Mouse (Mus musculus) layer of hippocampus, postnatal 10 days (tissue): ENCODE data around the gene Ttf2. TPM values are rescaled to one million over a fixed set of nuclear protein-coding genes. Genes with fewer than 3 reads are reported as not detected.

ENCODE experiments used
- DNase-seq, 2 experiments: peaks; one replicate each; pipeline ENCODE4 v3.0.0; 2021; ENCODE audit warnings: low spot score in 2 of 2
- total RNA-seq, 2 experiments: library from RNA; stranded (reverse); gene quantifications; 2 replicates each; pipeline ENCODE4 v1.2.3; 2021

The Ttf2 gene
- total RNA-seq, 2 experiments from 2014 or later = 2.6 to 3.0 TPM

DNA sequence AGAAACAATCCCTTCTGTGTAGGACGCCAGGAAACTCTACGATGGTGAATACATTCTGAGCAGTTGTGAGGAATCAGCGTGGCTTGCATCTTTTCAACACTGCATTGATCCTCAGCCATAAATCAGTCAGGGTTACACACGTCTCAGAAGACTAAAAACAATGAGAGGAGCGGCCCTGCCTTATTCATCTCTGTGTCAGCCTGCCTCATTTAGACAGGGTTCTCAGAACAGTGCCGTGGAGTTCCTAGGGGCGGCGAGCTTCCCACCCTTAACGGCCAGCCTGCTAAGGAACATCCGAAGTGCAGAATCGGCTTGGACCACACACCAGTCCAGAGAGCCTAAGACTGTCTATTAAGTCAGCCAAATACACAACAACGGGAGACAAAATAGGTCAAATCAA is 20.0 kb upstream of the Ttf2 start:
- DNase-seq = peak in 1 of 2 experiments; percentile 50

DNA sequence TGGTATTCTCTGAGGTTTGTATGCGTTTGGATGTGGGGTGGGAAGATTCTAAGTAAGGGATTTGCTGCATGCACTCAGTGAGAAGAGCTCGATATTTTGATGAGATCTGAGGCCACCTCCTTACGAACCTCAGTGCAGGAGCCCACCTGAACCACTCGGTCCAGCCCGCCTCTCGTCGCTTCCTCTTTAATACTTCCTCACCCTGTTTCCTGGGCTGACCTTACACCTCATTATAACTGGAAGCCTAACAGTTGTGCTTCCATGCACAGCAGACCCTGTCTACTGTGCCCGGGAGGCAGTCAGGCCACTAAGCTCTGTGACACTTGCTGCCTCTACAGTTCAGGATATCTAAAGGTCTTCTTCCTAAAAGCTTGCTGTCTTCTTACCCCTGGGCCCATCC is 9.8 kb upstream of the Ttf2 start:
- DNase-seq = no peak

DNA sequence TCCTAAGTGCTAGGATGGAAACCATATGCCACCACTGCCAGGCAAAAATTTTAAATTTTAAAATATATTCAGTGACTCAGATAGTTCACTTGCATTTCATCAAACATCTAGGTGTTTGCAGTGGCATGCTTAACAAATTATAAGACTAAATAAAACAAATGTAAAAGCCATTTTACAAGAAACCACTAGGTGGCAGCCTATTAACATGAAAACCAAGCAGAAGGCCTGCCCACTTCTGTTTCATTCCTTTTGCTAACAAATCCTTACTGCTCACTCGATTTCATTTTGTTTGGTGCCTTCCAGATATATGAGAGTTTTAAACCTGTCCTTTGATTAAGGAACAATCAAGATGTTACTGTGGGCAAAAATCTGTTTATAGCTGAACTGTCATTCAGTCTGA is 4.4 kb upstream of the Ttf2 start:
- DNase-seq = no peak

DNA sequence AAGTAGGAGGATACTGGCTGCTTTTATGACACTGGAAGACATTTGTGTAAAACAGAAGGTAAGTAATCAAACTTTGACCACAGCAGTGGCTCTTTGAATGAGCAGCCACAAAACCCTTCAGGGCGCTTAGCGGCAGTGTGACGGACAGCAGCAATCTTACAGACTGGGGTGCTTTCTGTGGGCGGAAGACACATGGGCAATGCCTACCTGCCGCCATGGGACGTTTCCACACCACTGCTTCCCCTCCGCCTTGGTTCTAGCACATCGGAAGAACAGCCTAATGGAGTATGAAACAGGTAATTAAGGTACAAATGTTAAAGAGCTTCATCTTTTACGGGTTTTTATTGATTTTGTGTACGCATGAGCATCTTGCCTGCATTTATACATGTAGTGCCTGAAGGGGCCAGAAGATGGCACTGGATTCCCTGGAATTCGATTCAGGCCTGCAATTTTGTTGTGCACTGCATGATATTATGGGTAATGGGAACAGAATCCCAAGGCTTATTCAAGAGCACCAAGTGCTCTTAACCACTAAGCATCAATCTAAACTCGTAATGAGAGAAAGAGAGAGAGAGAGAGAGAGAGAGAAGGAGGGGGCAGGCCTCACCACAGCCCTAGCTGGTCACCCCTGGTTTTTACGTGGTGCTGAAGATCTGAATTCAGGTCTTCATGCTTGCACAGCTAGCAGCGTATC is 5.5 kb downstream of the Ttf2 start:
- DNase-seq = peak; percentile 65 to 80

DNA sequence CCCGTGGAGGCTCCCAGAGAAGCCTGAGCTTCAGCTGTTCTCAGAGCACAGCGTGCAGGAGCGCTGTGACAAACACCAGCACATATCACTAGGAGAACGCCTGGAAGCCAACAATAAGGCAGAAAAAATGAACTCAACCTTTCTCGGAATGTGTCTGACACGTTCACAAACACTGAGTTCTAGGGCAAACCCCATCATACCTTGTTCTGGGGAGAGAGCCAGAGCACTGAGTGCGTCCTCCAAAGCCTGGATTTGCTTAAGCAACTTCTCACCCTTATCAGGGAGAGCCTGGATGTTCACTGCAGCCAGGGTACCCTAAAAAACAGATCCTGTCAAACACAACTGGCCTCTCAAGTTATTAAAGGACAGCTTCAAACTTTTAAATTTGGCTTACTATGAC is 8.0 kb downstream of the Ttf2 start:
- no peak for DNase-seq

DNA sequence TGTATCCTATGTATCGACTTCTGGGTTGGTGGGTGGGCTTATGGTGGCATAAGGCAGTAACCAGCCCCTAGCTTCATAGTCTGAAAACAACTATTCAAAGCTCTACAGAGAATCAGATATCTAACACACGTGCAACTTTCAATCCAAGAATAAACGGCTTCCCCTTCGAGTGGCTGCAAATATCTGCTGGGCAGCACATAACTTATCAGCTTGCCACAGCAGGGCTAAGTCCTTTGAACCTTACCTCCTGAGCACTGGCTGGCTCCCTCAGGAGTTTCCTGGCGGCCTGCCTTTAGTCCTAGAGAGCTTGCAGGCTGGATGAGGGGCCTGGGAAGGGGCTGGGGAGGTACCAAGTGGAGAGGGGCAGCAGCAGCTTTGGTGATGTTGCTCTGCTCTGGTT is 8.5 kb downstream of the Ttf2 start:
- no peak for DNase-seq

DNA sequence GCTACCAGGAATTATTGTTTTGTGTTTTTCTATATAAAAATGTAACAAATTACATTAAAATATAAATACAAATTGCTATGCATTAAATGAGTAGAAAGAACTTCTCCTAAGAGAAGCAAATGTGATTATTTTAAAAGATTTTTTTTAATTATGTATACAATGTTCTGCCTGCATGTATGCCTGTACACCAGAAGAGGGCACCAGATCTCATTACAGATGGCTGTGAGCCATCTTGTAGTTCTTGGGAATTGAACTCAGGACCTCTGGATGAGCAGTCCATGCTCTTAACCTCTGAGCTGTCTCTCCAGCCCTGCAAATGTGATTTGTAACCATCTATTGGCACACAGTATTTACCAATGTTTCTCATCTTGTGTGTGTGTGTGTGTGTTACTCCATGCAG is 14.8 kb downstream of the Ttf2 start:
- DNase-seq = no peak

DNA sequence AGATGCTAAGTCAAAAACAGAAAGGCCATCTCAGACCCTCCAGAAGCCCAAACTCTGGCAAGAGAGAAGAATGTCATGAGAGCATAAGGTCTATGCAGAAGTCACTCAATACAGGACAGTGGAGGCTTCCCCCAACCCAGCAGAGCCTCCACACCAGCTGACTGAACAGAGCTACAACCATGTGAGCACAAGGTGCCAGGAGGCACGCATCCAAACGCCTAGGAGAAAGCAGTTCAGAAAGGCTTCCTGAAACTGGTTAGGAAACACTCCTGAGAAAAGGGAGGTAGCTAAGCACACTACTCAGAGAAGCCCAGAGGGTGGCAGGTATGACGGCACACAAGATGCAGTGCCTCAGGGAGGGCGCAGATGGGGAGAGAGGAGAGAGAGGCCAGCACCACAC is 17.9 kb downstream of the Ttf2 start:
- peak; percentile 10 to 33 for DNase-seq

DNA sequence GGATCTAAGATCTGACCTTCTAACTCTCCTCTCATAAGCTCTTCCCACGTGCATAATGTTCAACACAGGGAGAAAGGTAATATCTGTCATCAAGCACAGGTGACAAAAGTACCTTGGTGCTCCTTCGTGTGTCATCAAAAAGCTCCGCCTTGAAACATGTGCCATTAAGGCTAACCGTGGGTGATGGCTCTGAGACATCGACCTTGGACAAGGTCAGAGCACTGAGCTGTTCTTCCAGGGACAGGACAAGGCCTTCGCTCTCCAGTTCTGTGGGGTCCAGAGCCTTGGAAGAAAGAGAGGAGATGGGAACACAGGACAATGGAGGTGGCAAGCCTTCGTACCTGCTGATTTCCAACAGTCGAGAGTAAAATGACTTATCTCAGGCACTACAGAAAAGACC is 22.2 kb downstream of the Ttf2 start:
- DNase-seq = no peak

DNA sequence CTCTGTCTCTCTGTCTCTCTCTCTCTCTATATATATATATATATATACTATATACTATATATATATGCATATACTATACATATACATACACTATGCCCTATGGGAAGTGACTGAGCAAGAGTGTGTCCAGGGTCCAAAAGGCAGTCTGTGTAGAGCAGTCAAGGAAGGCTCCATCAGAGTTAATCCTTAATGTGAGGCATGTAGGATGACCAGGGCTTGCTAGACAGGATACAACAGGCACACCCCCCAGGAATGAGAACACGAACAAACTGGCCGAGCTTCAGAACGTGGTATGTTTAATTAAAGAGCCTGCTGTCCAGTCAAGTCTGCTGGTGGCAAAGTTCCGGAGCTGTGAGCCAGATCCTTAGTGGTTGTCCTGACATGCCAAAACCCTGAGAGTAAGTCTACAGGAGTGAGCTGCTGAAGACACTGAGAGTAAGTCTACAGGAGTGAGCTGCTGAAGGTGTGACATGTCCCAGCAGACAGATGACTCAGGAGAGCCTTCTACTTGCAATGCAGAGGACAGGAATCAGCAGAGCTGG is 28.9 kb downstream of the Ttf2 start:
- no peak for DNase-seq

DNA sequence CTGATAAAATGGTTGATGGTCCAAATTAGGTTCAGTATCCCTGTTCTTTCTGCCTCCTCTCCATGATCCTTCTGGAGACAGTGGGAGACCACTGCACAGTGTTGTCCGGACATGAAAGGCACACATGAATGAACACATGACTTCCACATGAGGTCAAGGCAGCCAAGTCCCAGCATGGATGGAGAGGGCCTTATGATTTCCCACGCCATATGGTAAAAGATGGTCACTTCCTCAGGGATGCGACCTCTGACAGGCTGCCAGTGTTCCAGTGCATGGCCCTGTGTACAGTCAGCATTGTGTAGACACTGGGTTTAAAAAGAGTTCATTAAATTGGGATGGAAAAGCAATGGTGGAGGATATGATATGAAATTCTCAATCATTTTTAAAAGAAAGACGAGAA is 31.3 kb downstream of the Ttf2 start:
- no peak for DNase-seq

DNA sequence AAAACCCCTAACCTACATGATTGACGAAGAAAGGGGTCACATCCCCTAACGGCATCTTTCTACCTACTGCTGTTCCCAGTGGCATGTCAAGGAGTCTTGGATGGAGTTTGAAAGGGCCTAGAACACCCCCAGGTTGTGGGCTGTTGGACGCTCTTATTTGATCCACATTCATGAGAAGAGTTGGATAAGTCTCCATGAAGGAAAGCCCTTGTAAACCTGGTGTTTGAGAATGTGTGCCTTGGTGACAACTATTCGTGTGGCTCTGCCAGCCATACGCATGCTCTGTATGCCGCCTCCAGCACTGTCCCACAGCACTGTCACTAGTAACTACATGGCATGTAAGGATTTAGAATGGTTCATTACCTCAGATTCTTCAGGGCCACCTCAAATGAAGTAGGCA is 33.3 kb downstream of the Ttf2 start:
- no peak for DNase-seq

DNA sequence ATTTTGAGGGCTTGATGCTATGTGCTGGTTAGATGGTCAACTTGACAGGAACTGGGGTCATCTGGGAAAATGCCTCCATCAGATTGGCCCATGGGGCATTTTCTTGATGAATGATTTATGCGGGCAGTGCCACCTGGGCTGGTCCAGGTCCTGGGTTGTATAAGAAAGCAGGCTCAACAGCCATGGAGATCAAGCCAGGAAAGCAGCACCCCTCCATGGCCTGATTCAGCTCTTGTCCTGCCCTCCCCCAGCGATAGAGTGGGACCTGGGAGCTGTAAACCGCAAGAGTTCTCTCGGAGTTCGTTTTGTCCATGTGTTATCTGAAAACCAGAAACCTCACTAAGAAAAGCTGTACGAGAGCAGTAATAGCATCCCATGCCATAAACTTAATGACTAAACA is 33.9 kb downstream of the Ttf2 start:
- no peak for DNase-seq

DNA sequence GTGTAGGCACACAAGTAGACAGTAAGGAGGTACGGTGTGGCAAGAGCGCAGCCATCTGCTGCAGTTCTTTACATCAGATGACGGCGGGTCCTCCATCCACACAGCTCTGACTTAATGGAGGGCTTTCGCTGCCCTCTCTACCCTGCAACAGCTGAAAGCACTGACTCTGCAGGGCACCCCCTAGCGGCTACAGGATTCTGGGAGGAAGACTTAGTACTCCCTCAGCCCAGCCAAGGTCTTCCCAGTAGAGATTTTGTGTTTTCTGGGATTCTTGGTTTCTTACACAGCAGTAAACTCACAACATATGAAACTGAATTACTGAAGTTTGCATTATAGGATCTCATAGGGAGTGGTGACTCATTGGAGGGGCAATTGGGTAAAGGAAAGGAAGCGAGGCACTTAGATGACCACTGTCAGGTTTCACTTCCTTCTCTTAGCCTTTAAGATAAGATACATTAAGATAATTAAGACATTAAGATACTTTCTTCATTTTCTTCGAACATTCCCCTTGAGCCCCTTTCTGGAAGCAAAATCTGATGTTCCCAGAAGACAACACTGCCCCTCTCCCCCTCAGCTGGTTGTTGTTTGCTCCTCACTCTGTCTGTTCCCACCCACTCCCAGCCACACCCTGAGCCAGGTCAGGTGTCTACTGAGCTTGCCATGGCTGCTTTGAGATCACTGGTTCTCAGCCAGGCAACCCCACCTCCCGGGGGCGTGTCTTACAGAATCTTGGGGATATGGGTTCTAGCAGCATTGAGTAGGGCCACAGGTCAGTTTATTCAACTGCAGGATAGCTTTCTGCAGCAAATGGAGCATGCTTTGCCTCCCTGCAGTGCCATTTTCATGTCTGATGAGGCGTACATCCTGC is 37.2 kb downstream of the Ttf2 start:
- DNase-seq = no peak

DNA sequence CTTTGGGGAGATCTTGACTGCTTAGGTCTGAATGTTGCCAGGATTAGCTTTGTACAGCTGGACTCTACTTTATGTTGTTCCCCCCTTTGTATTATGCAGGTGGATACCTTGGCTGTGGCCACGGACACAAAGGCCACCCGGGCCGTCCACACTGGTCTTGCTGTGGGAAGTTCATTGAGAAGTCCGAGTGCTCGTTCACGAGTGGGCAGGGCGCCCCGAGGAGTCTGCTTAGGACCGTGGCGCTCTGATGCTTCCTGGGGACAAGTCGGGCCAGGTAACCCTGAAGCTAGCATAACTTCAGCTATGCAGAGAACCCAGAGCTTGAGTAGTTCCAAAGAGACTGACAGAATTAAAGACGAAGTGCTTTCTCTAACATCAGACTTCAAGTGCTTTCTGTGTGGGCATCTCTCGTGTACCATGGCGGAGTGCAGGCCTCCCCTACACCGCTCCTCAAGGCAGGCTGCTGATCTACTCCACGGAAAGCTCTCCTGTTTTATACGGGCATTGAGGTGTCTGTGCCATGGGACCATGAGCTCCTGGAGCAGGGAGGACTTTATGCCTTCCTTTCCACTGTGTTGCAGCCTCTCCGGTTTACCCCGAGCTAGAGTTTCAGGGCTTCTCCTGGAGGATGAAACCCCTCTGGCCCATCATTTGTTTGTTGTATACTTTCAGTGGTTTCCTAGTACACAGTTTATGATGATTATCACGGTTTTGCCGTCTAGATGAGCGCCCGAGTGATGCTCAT is 38.0 kb downstream of the Ttf2 start:
- no peak for DNase-seq

DNA sequence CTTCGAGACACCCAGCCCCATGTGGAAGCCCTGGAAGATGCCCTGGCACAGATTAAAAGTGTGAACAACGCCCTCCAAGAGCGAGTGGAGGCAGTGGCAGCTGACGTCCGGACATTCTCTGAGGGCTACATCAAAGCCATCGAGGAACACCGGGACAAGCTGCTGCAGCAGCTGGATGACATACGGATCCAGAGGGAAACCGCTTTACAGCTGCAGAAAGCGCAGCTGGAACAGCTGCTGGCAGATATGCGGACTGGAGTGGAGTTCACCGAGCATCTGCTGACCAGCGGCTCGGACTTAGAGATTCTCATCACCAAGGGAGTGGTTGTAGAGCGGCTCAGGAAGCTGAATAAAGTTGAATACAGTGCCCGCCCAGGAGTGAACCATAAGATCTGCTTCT is 44.3 kb downstream of the Ttf2 start:
- DNase-seq = no peak

DNA sequence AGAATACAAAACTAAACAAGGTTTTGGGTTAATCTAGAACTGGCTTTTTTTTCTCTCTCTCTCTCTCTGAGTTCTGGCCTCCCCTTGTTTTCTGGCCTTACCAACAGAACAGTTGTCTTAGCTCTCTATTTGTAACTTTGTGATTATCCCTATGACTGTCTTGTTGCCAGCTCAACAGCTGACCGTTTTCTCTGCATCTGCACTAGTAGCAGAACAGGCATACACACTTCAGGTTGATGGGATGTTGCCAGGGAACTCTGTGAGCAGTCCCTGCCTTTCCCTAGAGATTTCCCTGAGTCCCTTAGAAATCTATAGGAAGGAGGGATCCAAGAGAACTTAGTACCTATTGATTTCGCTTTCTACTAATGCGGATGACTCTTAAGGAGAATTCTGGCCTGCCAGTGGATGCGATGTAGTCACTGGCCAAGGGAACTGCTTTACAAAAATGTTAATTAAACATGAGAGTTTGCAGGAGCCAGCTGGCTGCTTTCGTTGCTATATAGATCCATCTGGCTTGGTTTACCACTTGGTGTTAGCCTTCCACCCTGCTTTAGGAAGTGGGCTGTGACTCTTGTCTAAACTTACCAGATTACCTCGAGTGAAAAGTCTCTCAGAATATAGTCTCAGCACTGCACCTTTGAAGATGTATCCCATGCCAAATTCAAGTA is 45.3 kb downstream of the Ttf2 start:
- no peak for DNase-seq

DNA sequence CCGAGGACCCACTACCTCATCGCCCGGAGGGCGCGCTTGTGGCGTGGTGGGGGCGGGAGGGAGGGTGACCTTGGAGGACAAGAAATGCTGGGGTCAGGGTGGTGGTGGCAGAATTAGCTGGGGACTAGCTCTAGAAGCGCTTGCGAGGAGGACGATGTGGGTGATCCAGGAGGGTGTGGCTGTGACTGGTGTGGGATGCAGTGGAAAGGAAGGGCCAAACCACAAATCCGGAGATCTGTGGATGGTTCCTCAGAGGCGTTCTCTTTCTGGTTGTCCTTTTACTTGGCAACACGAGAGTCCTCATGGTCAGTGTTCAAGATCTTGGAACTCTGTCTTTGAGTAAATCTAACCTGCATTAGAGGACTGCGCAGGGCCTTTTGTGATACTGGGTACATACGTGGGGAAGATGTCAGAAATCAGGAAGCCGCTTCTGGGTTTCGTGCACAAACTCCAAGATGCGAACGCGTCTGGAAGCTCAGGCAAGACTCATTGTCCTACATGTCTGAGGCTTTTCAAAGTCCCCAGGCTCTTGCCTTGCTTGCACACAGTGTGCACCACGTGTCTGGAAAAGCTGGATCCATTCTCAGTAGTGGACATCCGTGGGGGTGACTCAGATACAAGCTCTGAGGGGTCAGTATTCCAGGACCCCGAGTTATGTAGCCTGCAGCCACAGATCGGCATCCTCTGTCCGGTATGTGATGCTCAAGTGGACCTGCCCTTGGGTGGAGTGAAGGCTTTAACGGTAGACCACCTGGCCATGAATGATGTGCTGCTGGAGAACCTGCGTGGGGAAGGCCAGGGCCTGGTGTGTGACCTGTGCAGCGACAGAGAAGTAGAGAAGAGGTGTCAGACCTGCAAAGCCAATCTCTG is 46.7 kb downstream of the Ttf2 start:
- peak in 1 of 2 experiments; percentile 27 for DNase-seq

DNA sequence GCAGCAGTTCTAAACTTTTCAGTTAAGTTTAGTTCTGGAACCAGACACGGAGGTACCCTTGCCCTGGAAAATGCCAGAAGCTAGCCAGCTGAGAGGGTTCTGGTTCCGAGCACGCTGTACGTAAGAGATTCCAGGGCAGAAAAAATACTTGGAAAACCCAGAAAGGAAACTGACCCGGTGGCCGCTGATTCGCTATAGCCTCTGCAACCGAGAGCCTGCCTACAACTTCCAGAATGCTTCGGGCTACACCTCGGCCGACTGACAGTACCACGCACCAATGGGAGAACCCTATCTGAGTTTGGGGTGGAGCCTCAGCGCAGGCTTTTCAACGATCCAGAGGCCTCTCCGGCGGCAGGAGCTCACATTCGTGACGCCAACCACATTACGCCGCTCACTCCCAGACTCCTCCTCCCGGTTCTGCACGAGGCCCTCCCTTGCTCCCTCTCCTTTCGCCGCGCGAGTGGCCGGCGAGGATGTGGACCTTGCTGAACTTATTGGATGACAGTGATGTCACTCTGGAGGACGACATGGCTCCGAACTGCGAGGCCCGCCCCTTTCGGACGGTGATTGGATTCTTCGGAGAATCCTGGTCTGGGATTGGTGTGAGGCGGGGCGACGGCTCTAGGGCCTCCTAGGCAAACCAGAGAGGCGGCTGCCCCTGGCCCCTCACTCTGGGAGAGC is 47.5 kb downstream of the Ttf2 start, which contains the start of gene Trim45:
TSS of gene Trim45 (plus strand) at position 378 of the 681 bp plus-strand sequence.
- DNase-seq = peak; percentile 99
